In the genomic region with DNA sequence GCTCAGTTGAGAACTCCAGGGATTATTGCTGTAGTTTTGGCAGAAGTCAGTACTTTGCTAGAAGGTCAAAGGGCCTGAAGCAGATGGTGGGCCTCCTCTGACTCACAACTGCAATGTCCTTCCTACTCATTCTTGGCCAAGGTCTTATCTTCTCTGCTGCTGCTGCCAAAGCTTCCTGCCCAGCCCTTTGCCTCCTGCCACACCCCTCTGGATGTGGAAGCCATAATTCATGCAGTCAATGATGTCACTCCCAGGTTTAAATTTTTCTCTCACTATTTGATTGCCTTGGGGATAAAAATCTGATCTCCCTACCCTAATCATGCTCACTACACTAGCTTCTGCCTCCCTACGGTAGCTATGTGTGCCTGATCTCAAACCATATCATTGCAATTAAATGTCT, we compare ENCODE assay signal across 8 mouse cellular contexts.
DNase-seq lines count a peak whose midpoint lies in the region; ATAC-seq and TF ChIP-seq lines count a peak whose summit lies in the region.

No protein-coding gene starts in this region.

- no peak overlapping the region for H3K4me2 ChIP-seq in lung, postnatal 0 days (replicated peaks; ENCODE audit: low read depth, low read length)
- H3K4me2 ChIP-seq in hindbrain, embryonic 14.5 days (replicated peaks) = no peak overlapping the region

- no peaks in the 10 kb centered on the region for H3K36me3 ChIP-seq in G1E (replicated peaks)
- H3K36me3 ChIP-seq in lung, postnatal 0 days (ENCODE audit: insufficient read depth, low read length) = no peaks in the 10 kb centered on the region
- no peaks in the 10 kb centered on the region for H3K36me3 ChIP-seq in hindbrain, embryonic 14.5 days (replicated peaks; ENCODE audit: control insufficient read depth, insufficient read depth)

- ATAC-seq in G1E (ENCODE audit: extremely low read depth, insufficient number of reproducible peaks, low FRiP score, poor library complexity, severe bottlenecking) = peak; percentile 80
- peak; percentile 96 for ATAC-seq in lung, postnatal 0 days
- no peak for ATAC-seq in hindbrain, embryonic 14.5 days (ENCODE audit: low FRiP score)
- no peak for ATAC-seq in frontal cortex, adult (ENCODE audit: low TSS enrichment)

- no peak for DNase-seq in G1E (ENCODE audit: low spot score)
- DNase-seq in adrenal gland, postnatal 36 days = peak; percentile 76 to 81
- DNase-seq in kidney, adult 18-20 months = peak; percentile 45
- peak; percentile 88 for DNase-seq in lung, postnatal 0 days (ENCODE audit: low spot score)
- no peak for DNase-seq in hindbrain, embryonic 14.5 days (ENCODE audit: low spot score)
- no peak for DNase-seq in retina, embryonic 14.5 days (ENCODE audit: low spot score)
- no peak for DNase-seq in cerebellum, adult 2 months

- H3K4me3 ChIP-seq in G1E (ENCODE audit: low read depth, low read length) = no peak overlapping the region
- no peak overlapping the region for H3K4me3 ChIP-seq in lung, postnatal 0 days (ENCODE audit: low read depth, low read length)
- no peak overlapping the region for H3K4me3 ChIP-seq in hindbrain, embryonic 14.5 days (replicated peaks; ENCODE audit: low read length)
- H3K4me3 ChIP-seq in cerebellum, adult 2 months (replicated peaks; ENCODE audit: insufficient read depth, low read depth, low read length) = no peak overlapping the region

- H3K27ac ChIP-seq in lung, postnatal 0 days (ENCODE audit: low read length) = peak overlapping the region; percentile 32
- no peak overlapping the region for H3K27ac ChIP-seq in hindbrain, embryonic 14.5 days
- H3K27ac ChIP-seq in cerebellum, adult 2 months (ENCODE audit: insufficient read depth, low read length) = no peak overlapping the region

- no peaks in the 10 kb centered on the region for H3K9me3 ChIP-seq in G1E (replicated peaks)
- no peaks in the 10 kb centered on the region for H3K9me3 ChIP-seq in lung, postnatal 0 days (ENCODE audit: low read length)
- H3K9me3 ChIP-seq in hindbrain, embryonic 14.5 days (ENCODE audit: control insufficient read depth, low read length) = no peaks in the 10 kb centered on the region

- TF ChIP-seq POLR2A in cerebellum, adult 2 months (IDR thresholded peaks at IDR 0.05; ENCODE audit: borderline replicate concordance, insufficient read depth, low read length) = no peak

- H3K4me1 ChIP-seq in G1E (ENCODE audit: insufficient read depth, low read depth, low read length) = peaks cover 2% of the 10 kb centered on the region; the same call in 1 of the 2 replicates
- H3K4me1 ChIP-seq in lung, postnatal 0 days (ENCODE audit: insufficient read depth, low read depth, low read length) = no peaks in the 10 kb centered on the region
- no peaks in the 10 kb centered on the region for H3K4me1 ChIP-seq in hindbrain, embryonic 14.5 days (replicated peaks; ENCODE audit: control insufficient read depth, insufficient read depth, low read length)
- H3K4me1 ChIP-seq in cerebellum, adult 2 months (ENCODE audit: control insufficient read depth, insufficient read depth, low read length) = no peaks in the 10 kb centered on the region

- H3K27me3 ChIP-seq in G1E (ENCODE audit: insufficient read depth, low read length) = no peaks in the 10 kb centered on the region
- no peaks in the 10 kb centered on the region for H3K27me3 ChIP-seq in lung, postnatal 0 days (replicated peaks; ENCODE audit: insufficient read depth, low read length)
- no peaks in the 10 kb centered on the region for H3K27me3 ChIP-seq in hindbrain, embryonic 14.5 days (ENCODE audit: control insufficient read depth, insufficient read depth, low read length)
- H3K27me3 ChIP-seq in cerebellum, adult 2 months (ENCODE audit: control insufficient read depth, insufficient read depth, low read length) = no peaks in the 10 kb centered on the region

- no peak for TF ChIP-seq CTCF in G1E (IDR thresholded peaks at IDR 0.05; ENCODE audit: low read depth, low read length)
- no peak for TF ChIP-seq CTCF in lung, postnatal 0 days (IDR thresholded peaks at IDR 0.05)
- TF ChIP-seq CTCF in cerebellum, adult 2 months (IDR thresholded peaks at IDR 0.05; ENCODE audit: borderline replicate concordance, insufficient read depth, low read depth, low read length) = no peak

- WGBS in lung, postnatal 0 days = 59% methylated on average over 1 of the region's 1 CpGs
- WGBS in hindbrain, embryonic 14.5 days = 83% methylated on average over 1 of the region's 1 CpGs
- WGBS in cerebellum, adult 2 months = 78% methylated on average over 1 of the region's 1 CpGs

- peak; percentile 99 for TF ChIP-seq EP300 in lung, postnatal 0 days (IDR thresholded peaks at IDR 0.05)

- H3K9ac ChIP-seq in lung, postnatal 0 days (replicated peaks; ENCODE audit: low read depth) = no peak overlapping the region
- no peak overlapping the region for H3K9ac ChIP-seq in hindbrain, embryonic 14.5 days

Comparison
In these comparisons a context has a peak if more than half of its experiments do, and no peak if none do; other contexts are left out.
1. ATAC-seq: peak in G1E (single experiment) and lung, postnatal 0 days (single experiment); none in hindbrain, embryonic 14.5 days (single experiment) and frontal cortex, adult (single experiment).
2. DNase-seq: peak in adrenal gland, postnatal 36 days (2 of 2), kidney, adult 18-20 months (single experiment) and lung, postnatal 0 days (single experiment); none in G1E (single experiment), hindbrain, embryonic 14.5 days (single experiment), retina, embryonic 14.5 days (single experiment) and cerebellum, adult 2 months (0 of 2).